Mouse (Mus musculus) stomach, postnatal 0 days (tissue): ENCODE data around the gene Phgr1. TPM values are rescaled to one million over a fixed set of nuclear protein-coding genes. Genes with fewer than 3 reads are reported as not detected.

Experiments
- ATAC-seq: fragments of 200-750 bp; cut with Nextera tagmentation; 2 replicates; pipeline ENCODE4 v1.8.0; 2017; ENCODE audit not compliant: low FRiP score, low TSS enrichment
- DNase-seq: peaks from one replicate; pipeline ENCODE4 v3.0.0-alpha.2; 2016; ENCODE audit warnings: low spot score
- H3K27ac ChIP-seq: fragments of 300-500 bp; sonication (generic); replicated peaks from 2 replicates; pipeline ENCODE4 v1.5.1; 2014; ENCODE audit warnings: mild to moderate bottlenecking, control low read depth
- H3K27me3 ChIP-seq: fragments of 300-500 bp; sonication (generic); 2 replicates; pipeline ENCODE4 v1.6.1; 2014; ENCODE audit warnings: low read length; ENCODE audit not compliant: control insufficient read depth, insufficient read depth
- H3K36me3 ChIP-seq: fragments of 300-500 bp; sonication (generic); 2 replicates; pipeline ENCODE4 v1.6.1; 2014; ENCODE audit warnings: low read length, mixed read lengths; ENCODE audit not compliant: control insufficient read depth, insufficient read depth
- H3K4me1 ChIP-seq: fragments of 300-500 bp; sonication (generic); replicated peaks from 2 replicates; pipeline ENCODE4 v1.6.1; 2014; ENCODE audit warnings: antibody characterized with exemption; ENCODE audit not compliant: control insufficient read depth, insufficient read depth
- H3K4me2 ChIP-seq: fragments of 300-500 bp; sonication (generic); replicated peaks from 2 replicates; pipeline ENCODE4 v1.6.1; 2014; ENCODE audit warnings: low read depth, mild to moderate bottlenecking, control low read depth, moderate library complexity
- H3K4me3 ChIP-seq: fragments of 300-500 bp; sonication (generic); 2 replicates; pipeline ENCODE4 v1.5.1; 2014; ENCODE audit warnings: low read depth, low read length, control low read depth
- H3K9ac ChIP-seq: fragments of 300-500 bp; sonication (generic); 2 replicates; pipeline ENCODE4 v1.6.1; 2014; ENCODE audit warnings: mild to moderate bottlenecking, low read length, control low read depth, mixed read lengths
- H3K9me3 ChIP-seq: fragments of 300-500 bp; sonication (generic); 2 replicates; pipeline ENCODE4 v1.6.1; 2016; ENCODE audit warnings: low read length; ENCODE audit not compliant: control insufficient read depth
- CTCF ChIP-seq: IDR thresholded peaks from 2 replicates; pipeline ENCODE4 v1.5.1; 2016; ENCODE audit warnings: antibody characterized with exemption, low read depth, mild to moderate bottlenecking, moderate library complexity
- EP300 ChIP-seq: optimal IDR thresholded peaks from 2 replicates; pipeline ENCODE3; 2016; ENCODE audit warnings: antibody characterized with exemption
- WGBS: fragments of 180-500 bp; shearing (Covaris S2); extraction: QIAGEN DNeasy Blood & Tissue Kit; methylation state at CpG from one replicate; pipeline ENCODE4 v1.1.7; 2014; 5-methylcytosine and 5-hydroxymethylcytosine counted together
- polyA plus RNA-seq: library from polyadenylated mRNA; unstranded; fragments of >200 nt; fragmentation: Nextera tagmentation; extraction: Ambion mirVana; gene quantifications from 2 replicates; pipeline ENCODE4 v1.2.1, GENCODE M21; 2015

Gene Phgr1
- polyA plus RNA-seq, 1 experiment from 2014 or later, result 184 TPM

DNA sequence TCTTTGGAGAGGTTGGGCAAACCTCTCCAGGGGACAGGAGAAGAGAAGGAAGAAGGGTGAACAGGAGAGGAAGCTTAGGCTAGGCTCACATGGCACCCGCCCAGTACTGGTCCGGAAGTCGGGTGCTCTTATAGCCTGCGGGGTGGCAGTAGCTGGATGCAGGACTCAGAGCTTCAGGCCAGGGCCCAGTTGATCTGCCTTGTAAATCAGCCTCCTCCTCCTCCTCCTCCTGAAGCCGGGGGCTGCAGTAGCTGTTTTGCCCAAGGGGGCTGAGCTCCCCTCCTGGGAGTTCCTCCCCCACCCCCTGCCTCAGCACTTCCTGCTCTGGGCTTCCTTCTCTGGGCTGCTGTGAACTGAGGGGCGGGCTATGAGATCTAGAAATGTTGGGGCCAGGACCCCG, 44.2 kb upstream of the Phgr1 start, which contains the start of gene Plcb2:
Plcb2 (minus strand) TSS at position 102 of the 400 bp plus-strand sequence.
- Histone ChIP-seq H3K4me1 (peaks cover 5% of the 10 kb centered on the region), H3K9ac (peak within 1 kb of the TSS; percentile 45; the same call in 1 of the 2 replicates), H3K27me3 (no peaks in the 10 kb centered on the region), H3K4me3 (no peak within 1 kb of the TSS), H3K4me2 (peak within 1 kb of the TSS; percentile 35), H3K36me3 (no peaks in the 10 kb centered on the region), H3K9me3 (no peaks in the 10 kb centered on the region), H3K27ac (peak within 1 kb of the TSS; percentile 53)
- TF ChIP-seq CTCF (no peak), EP300 (no peak)
- ATAC-seq, result 0 out of 2 replicates have a peak, but pooled peaks have one; percentile 30
- 20% methylated on average over 7 of the region's 7 CpGs for WGBS
- no peak for DNase-seq

- no peaks in the 10 kb centered on the region for H3K36me3 ChIP-seq
- H3K4me1 ChIP-seq, result peaks cover 5% of the 10 kb centered on the region
- H3K9ac ChIP-seq, result no peak overlapping the region
- TF ChIP-seq CTCF, result no peak
- no peak for TF ChIP-seq EP300
- WGBS, result 37% methylated on average over 4 of the region's 4 CpGs
- DNase-seq (no peak), ATAC-seq (no peak)
- no peaks in the 10 kb centered on the region for H3K27me3 ChIP-seq
- H3K27ac ChIP-seq, result peak overlapping the region; percentile 53; the same call in 1 of the 2 replicates
- H3K4me2 ChIP-seq, result no peak overlapping the region
- H3K4me3 ChIP-seq, result no peak overlapping the region
- no peaks in the 10 kb centered on the region for H3K9me3 ChIP-seq
These were observed 43.4 kb upstream of the Phgr1 start for GRCm38 (mm10) chr2:118729194-118729593.

GRCm38 (mm10) chr2:118729816-118730621, 42.5 kb upstream of the Phgr1 start:
- no peak for DNase-seq
- Histone ChIP-seq H3K36me3 (no peaks in the 10 kb centered on the region), H3K4me2 (no peak overlapping the region), H3K27ac (no peak overlapping the region), H3K9ac (no peak overlapping the region), H3K9me3 (no peaks in the 10 kb centered on the region), H3K27me3 (no peaks in the 10 kb centered on the region), H3K4me3 (no peak overlapping the region), H3K4me1 (peaks cover 5% of the 10 kb centered on the region)
- ATAC-seq, result no peak
- whole genome bisulfite sequencing, result 21% methylated on average over 8 of the region's 8 CpGs
- TF ChIP-seq CTCF, result no peak
- no peak for TF ChIP-seq EP300

DNA sequence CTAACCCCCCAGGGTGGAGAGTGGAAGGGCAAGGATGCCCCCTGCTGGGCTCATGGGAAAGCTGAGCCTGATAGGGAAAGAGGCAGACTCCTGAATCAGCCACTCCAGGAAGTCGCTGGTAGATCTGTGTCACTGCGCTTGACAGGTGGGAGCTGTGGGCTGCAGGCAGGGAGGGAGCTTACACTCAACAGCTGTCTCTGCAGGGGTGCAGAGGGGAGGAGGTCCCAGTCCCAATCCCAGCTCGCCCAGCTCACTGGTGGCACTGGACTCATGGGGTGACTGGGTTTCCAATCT, 42.0 kb upstream of the Phgr1 start:
- H3K4me3 ChIP-seq, result no peak overlapping the region
- DNase-seq (peak; percentile 72), ATAC-seq (peak; percentile 31; the same call in 1 of the 2 replicates)
- WGBS, result 15% methylated on average over 3 of the region's 3 CpGs
- H3K36me3 ChIP-seq, result no peaks in the 10 kb centered on the region
- no peak overlapping the region for H3K4me2 ChIP-seq
- no peaks in the 10 kb centered on the region for H3K9me3 ChIP-seq
- TF ChIP-seq CTCF, result peak; percentile 88
- no peak for TF ChIP-seq EP300
- H3K27me3 ChIP-seq, result no peaks in the 10 kb centered on the region
- H3K9ac ChIP-seq, result no peak overlapping the region
- peaks cover 5% of the 10 kb centered on the region for H3K4me1 ChIP-seq
- H3K27ac ChIP-seq, result no peak overlapping the region

- DNase-seq, result no peak
- H3K36me3 ChIP-seq, result no peaks in the 10 kb centered on the region
- 75% methylated on average over 5 of the region's 5 CpGs for WGBS
- no peak for TF ChIP-seq EP300
- TF ChIP-seq CTCF, result no peak
- no peak overlapping the region for H3K27ac ChIP-seq
- no peak overlapping the region for H3K4me2 ChIP-seq
- H3K9me3 ChIP-seq, result no peaks in the 10 kb centered on the region
- H3K9ac ChIP-seq, result no peak overlapping the region
- no peaks in the 10 kb centered on the region for H3K27me3 ChIP-seq
- no peak overlapping the region for H3K4me3 ChIP-seq
- peaks cover 5% of the 10 kb centered on the region for H3K4me1 ChIP-seq
- no peak for ATAC-seq
These were observed 40.6 kb upstream of the Phgr1 start for GRCm38 (mm10) chr2:118731981-118732380.

DNA sequence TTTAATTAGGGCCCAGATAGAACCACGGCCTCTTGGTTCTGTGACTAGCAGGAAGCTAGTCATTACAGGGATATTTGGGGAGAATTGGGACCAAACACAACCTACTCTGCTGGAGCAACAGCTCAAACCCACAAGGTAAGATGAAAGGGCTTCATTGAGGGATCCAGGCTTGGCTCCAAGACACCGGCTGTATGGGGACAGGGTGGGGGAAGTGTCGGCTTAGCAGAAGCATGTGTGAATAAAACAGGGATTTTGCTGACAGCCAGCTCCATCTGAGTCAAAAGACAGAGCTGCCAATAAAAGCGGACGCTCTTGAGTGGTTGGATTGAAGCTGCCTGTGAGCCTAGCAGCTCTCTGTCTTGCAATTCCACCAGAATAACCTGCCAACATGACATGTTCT, 39.2 kb upstream of the Phgr1 start:
- TF ChIP-seq CTCF (no peak), EP300 (no peak)
- no peak for DNase-seq
- H3K4me3 ChIP-seq, result no peak overlapping the region
- H3K4me1 ChIP-seq, result peaks cover 5% of the 10 kb centered on the region
- no peak overlapping the region for H3K27ac ChIP-seq
- no peaks in the 10 kb centered on the region for H3K9me3 ChIP-seq
- H3K36me3 ChIP-seq, result no peaks in the 10 kb centered on the region
- no peak overlapping the region for H3K4me2 ChIP-seq
- WGBS, result 43% methylated on average over 5 of the region's 5 CpGs
- H3K9ac ChIP-seq, result no peak overlapping the region
- no peak for ATAC-seq
- H3K27me3 ChIP-seq, result no peaks in the 10 kb centered on the region
